Mouse (Mus musculus) hindbrain, embryonic 13.5 days (tissue): Measurements from ENCODE around the gene Nmbr. TPM values are rescaled to one million over a fixed set of nuclear protein-coding genes. Genes with fewer than 3 reads are reported as not detected.
A peak's percentile ranks its signal among the peaks of the same experiment; 100 is the strongest.

Experiments
- ATAC-seq: fragments of 200-750 bp; cut with Nextera tagmentation; 2 replicates; pipeline ENCODE4 v1.8.0; 2017; ENCODE audit warnings: moderate TSS enrichment; ENCODE audit not compliant: low FRiP score
- H3K27ac ChIP-seq: fragments of 300-500 bp; sonication (generic); 2 replicates; pipeline ENCODE4 v1.5.1; 2015; ENCODE audit warnings: inconsistent platforms, mild to moderate bottlenecking, moderate library complexity
- H3K27me3 ChIP-seq: fragments of 300-500 bp; sonication (generic); 2 replicates; pipeline ENCODE4 v1.6.1; 2015; ENCODE audit warnings: mild to moderate bottlenecking, inconsistent platforms
- H3K36me3 ChIP-seq: fragments of 300-500 bp; sonication (generic); 2 replicates; pipeline ENCODE4 v1.6.1; 2015; ENCODE audit warnings: mild to moderate bottlenecking, inconsistent platforms
- H3K4me1 ChIP-seq: fragments of 300-500 bp; sonication (generic); replicated peaks from 2 replicates; pipeline ENCODE4 v1.6.1; 2015; ENCODE audit warnings: inconsistent platforms
- H3K4me2 ChIP-seq: fragments of 300-500 bp; sonication (generic); 2 replicates; pipeline ENCODE4 v1.6.1; 2015; ENCODE audit warnings: inconsistent platforms, mild to moderate bottlenecking, moderate library complexity
- H3K4me3 ChIP-seq: fragments of 300-500 bp; sonication (generic); 2 replicates; pipeline ENCODE4 v1.5.1; 2015; ENCODE audit warnings: mild to moderate bottlenecking, inconsistent platforms
- H3K9ac ChIP-seq: fragments of 300-500 bp; sonication (generic); 2 replicates; pipeline ENCODE4 v1.6.1; 2015; ENCODE audit warnings: mild to moderate bottlenecking, inconsistent platforms
- H3K9me3 ChIP-seq: fragments of 300-500 bp; sonication (generic); 2 replicates; pipeline ENCODE4 v1.6.1; 2016; ENCODE audit warnings: inconsistent platforms
- WGBS: fragments of 180-500 bp; shearing (Covaris S2); methylation state at CpG from one replicate; pipeline ENCODE4 v1.1.7; 2015; 5-methylcytosine and 5-hydroxymethylcytosine counted together
- polyA plus RNA-seq: library from polyadenylated mRNA; unstranded; fragments of >200 nt; fragmentation: Nextera tagmentation; extraction: Ambion mirVana; gene quantifications from 2 replicates; pipeline ENCODE4 v1.2.1, GENCODE M21; 2015

Gene Nmbr
- polyA plus RNA-seq, 1 experiment from 2014 or later: 1.0 TPM

GRCm38 (mm10) chr10:14759665-14760558, 54.5 kb downstream of the Nmbr start:
- no peak overlapping the region for H3K27ac ChIP-seq
- peak; percentile 71; the same call in 1 of the 2 replicates for ATAC-seq
- H3K9me3 ChIP-seq: no peaks in the 10 kb centered on the region
- whole genome bisulfite sequencing: 3% methylated on average over 35 of the region's 35 CpGs
- H3K4me1 ChIP-seq: peaks cover 12% of the 10 kb centered on the region
- peak overlapping the region; percentile 60 for H3K9ac ChIP-seq
- peak overlapping the region; percentile 44 for H3K4me3 ChIP-seq
- peak overlapping the region; percentile 83 for H3K4me2 ChIP-seq
- H3K36me3 ChIP-seq: no peaks in the 10 kb centered on the region
- H3K27me3 ChIP-seq: peaks cover 2% of the 10 kb centered on the region; the same call in 1 of the 2 replicates

GRCm38 (mm10) chr10:14760618-14761017, 55.2 kb downstream of the Nmbr start:
- peak overlapping the region; percentile 83 for H3K4me2 ChIP-seq
- H3K27ac ChIP-seq: no peak overlapping the region
- no peaks in the 10 kb centered on the region for H3K36me3 ChIP-seq
- H3K9me3 ChIP-seq: no peaks in the 10 kb centered on the region
- 17% methylated on average over 8 of the region's 8 CpGs for WGBS
- H3K9ac ChIP-seq: peak overlapping the region; percentile 60
- no peak for ATAC-seq
- peak overlapping the region; percentile 44 for H3K4me3 ChIP-seq
- peaks cover 12% of the 10 kb centered on the region for H3K4me1 ChIP-seq
- peaks cover 2% of the 10 kb centered on the region; the same call in 1 of the 2 replicates for H3K27me3 ChIP-seq

GRCm38 (mm10) chr10:14770227-14770910, 65.0 kb downstream of the Nmbr start:
- no peak overlapping the region for H3K9ac ChIP-seq
- ATAC-seq: no peak
- no peak overlapping the region for H3K4me2 ChIP-seq
- H3K9me3 ChIP-seq: no peaks in the 10 kb centered on the region
- no peaks in the 10 kb centered on the region for H3K4me1 ChIP-seq
- no peaks in the 10 kb centered on the region for H3K27me3 ChIP-seq
- no peak overlapping the region for H3K27ac ChIP-seq
- WGBS: 84% methylated on average over 10 of the region's 10 CpGs
- no peaks in the 10 kb centered on the region for H3K36me3 ChIP-seq
- no peak overlapping the region for H3K4me3 ChIP-seq

DNA sequence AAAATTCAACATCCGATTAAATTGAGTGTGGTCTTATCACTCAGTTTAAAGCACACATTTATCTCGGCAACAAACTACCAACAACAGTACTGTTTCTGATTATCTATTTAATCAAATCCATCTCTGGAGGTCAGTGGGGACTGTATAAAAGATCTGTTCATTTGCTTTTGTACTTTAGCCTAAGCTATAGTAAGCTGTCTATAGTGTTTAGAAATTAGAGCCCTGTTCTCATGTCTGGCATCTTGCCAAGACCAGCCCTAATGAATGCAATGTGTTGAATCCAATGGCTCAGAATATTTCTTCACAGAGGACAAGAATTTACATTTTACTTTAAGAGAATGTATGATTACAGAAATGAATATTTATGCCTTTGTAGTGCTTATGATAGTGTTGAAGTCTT, 69.1 kb downstream of the Nmbr start:
- 68% methylated on average over 2 of the region's 2 CpGs for WGBS
- Histone ChIP-seq H3K27me3 (no peaks in the 10 kb centered on the region), H3K9me3 (no peaks in the 10 kb centered on the region), H3K4me3 (no peak overlapping the region), H3K4me1 (no peaks in the 10 kb centered on the region), H3K4me2 (no peak overlapping the region), H3K9ac (no peak overlapping the region), H3K36me3 (no peaks in the 10 kb centered on the region), H3K27ac (no peak overlapping the region)
- ATAC-seq: peak; percentile 43; the same call in 1 of the 2 replicates

DNA sequence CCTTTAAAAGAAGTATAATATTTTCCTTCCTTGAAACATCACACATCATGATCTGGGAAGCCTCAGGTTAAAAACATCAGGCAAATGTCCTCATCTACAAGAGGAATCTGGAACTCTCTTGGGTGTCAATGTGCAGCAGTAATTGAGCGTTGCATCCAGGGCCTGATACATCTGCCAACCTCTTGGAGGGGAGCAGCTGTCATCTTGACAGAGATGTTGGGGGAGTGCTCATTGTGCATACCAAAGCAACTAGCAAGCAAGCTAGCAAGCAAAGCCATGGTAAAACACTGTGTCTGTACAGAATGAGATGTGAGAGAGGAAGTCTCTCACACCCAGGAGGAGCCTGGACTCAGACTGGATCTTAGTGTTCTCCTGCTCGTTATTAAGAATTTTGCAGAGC, 84.6 kb downstream of the Nmbr start:
- H3K9ac ChIP-seq: no peak overlapping the region
- ATAC-seq: no peak
- WGBS: 63% methylated on average over 2 of the region's 2 CpGs
- H3K27me3 ChIP-seq: no peaks in the 10 kb centered on the region
- no peak overlapping the region for H3K4me3 ChIP-seq
- H3K4me2 ChIP-seq: no peak overlapping the region
- no peaks in the 10 kb centered on the region for H3K9me3 ChIP-seq
- H3K4me1 ChIP-seq: no peaks in the 10 kb centered on the region; the same call in 1 of the 2 replicates
- no peak overlapping the region for H3K27ac ChIP-seq
- no peaks in the 10 kb centered on the region for H3K36me3 ChIP-seq

DNA sequence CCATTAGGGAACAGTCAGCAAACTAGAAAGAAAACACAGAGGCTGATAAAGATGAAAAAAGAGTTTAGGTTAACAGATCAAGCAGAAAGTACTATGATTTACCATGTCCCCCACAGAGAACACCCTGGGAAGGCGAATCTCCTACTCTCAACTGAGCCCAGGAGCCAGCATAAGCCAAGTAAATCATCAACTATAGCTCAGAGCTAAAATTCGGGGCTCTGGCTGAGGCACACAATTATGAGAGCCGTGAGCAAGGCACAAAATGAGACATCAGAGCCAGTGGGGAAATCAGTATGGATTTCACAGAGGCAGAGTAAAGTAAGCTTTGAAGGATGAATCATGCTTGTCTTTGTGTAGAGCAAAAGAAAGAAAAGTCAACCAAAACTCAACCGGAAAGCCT, 111.6 kb downstream of the Nmbr start:
- Histone ChIP-seq H3K36me3 (no peaks in the 10 kb centered on the region), H3K27me3 (no peaks in the 10 kb centered on the region), H3K27ac (no peak overlapping the region), H3K4me1 (no peaks in the 10 kb centered on the region), H3K9me3 (no peaks in the 10 kb centered on the region), H3K4me3 (no peak overlapping the region), H3K4me2 (no peak overlapping the region), H3K9ac (no peak overlapping the region)
- 53% methylated on average over 4 of the region's 4 CpGs for WGBS
- no peak for ATAC-seq

Other genes starting within 250 kb of the Nmbr start
- gene Adgrg6, start 159.9 kb upstream of the Nmbr start, polyA plus RNA-seq: 2.7 and 2.9 TPM in 2 replicates
- 207 TPM in 2 replicates for gene Vta1, start within 50 bp of the Nmbr start, polyA plus RNA-seq
- gene Gje1, start 12.6 kb downstream of the Nmbr start, polyA plus RNA-seq: 0.13 TPM in 1 of 2 replicates, not detected in the other